12 mouse cellular contexts compared by ENCODE assay signal in genomic region chr4:133026826-133027375, GRCm38 (mm10). TPM values are rescaled to one million over a fixed set of nuclear protein-coding genes. Genes with fewer than 3 reads are reported as not detected.
DNase-seq lines count a peak whose midpoint lies in the region; ATAC-seq and TF ChIP-seq lines count a peak whose summit lies in the region.
"Had no signal": no experiment of that assay in that cellular context is flagged by ENCODE, and none has a peak within 500 bp of the region (broad histone marks: within the 10 kb centered on the region; RNA-seq: fewer than 3 reads in every experiment).

No protein-coding gene starts in this region.

- no peak for TF ChIP-seq POLR2A in bone marrow, adult 2 months (IDR thresholded peaks at IDR 0.05; ENCODE audit: borderline replicate concordance, control insufficient read depth, low read depth, low read length)

- TF ChIP-seq EP300 in liver, postnatal 0 days (IDR thresholded peaks at IDR 0.05; ENCODE audit: low read depth): no peak

- 29% methylated on average over 2 of the region's 2 CpGs for WGBS in bone marrow, adult 2 months
- 29% methylated on average over 2 of the region's 2 CpGs for WGBS in liver, postnatal 0 days (ENCODE audit: insufficient replicate concordance)

- no peaks in the 10 kb centered on the region; the same call in 1 of the 2 replicates for H3K4me1 ChIP-seq in bone marrow, adult 2 months (ENCODE audit: control insufficient read depth, insufficient read depth, low read length)
- no peaks in the 10 kb centered on the region for H3K4me1 ChIP-seq in liver, postnatal 0 days (ENCODE audit: insufficient read depth)

- H3K9ac ChIP-seq in liver, postnatal 0 days (replicated peaks): no peak overlapping the region
- H3K9ac ChIP-seq: hindbrain, embryonic 15.5 days; lung, embryonic 15.5 days had no signal

- H3K36me3 ChIP-seq in liver, postnatal 0 days (replicated peaks; ENCODE audit: insufficient read depth, low read length): no peaks in the 10 kb centered on the region
- H3K36me3 ChIP-seq: hindbrain, embryonic 15.5 days; lung, embryonic 15.5 days had no signal

- TF ChIP-seq CTCF in bone marrow, adult 2 months (IDR thresholded peaks at IDR 0.05; ENCODE audit: control insufficient read depth, insufficient read depth, low read length): peak; percentile 14; the same call in 1 of the 2 replicates
- peak; percentile 43 for TF ChIP-seq CTCF in liver, postnatal 0 days (IDR thresholded peaks at IDR 0.05; ENCODE audit: low read depth)

- DNase-seq in adrenal gland, adult 2 months: peak; percentile 76
- DNase-seq in adrenal gland, postnatal 25 days: no peak
- peak; percentile 19 for DNase-seq in kidney, adult 18-20 months
- DNase-seq in kidney, adult 9 months: no peak
- DNase-seq in liver, postnatal 0 days: no peak
- DNase-seq in urinary bladder, adult 18-20 months (ENCODE audit: low spot score in 2 of 2): no peak
- DNase-seq: embryo, embryonic 11 days; thymus, postnatal 36 days had no signal

- H3K9me3 ChIP-seq in liver, postnatal 0 days (ENCODE audit: low read length): no peaks in the 10 kb centered on the region
- H3K9me3 ChIP-seq: hindbrain, embryonic 15.5 days; lung, embryonic 15.5 days had no signal

- no peak overlapping the region for H3K4me2 ChIP-seq in liver, postnatal 0 days (ENCODE audit: low read depth, low read length)
- H3K4me2 ChIP-seq: hindbrain, embryonic 15.5 days; lung, embryonic 15.5 days had no signal

- no peak overlapping the region for H3K4me3 ChIP-seq in bone marrow, adult 2 months (replicated peaks; ENCODE audit: control insufficient read depth, low read depth, low read length)
- H3K4me3 ChIP-seq in liver, postnatal 0 days (ENCODE audit: low read depth, low read length): no peak overlapping the region
- H3K4me3 ChIP-seq: hindbrain, embryonic 15.5 days; lung, embryonic 15.5 days had no signal

- ATAC-seq in liver, postnatal 0 days: no peak
- ATAC-seq in cerebellum, adult (ENCODE audit: insufficient number of reproducible peaks, low FRiP score, low TSS enrichment): no peak

- H3K27ac ChIP-seq in bone marrow, adult 2 months (ENCODE audit: control insufficient read depth, insufficient read depth, low read depth, low read length, poor library complexity): no peak overlapping the region
- H3K27ac ChIP-seq in liver, postnatal 0 days (ENCODE audit: low read depth): no peak overlapping the region

- no peaks in the 10 kb centered on the region for H3K27me3 ChIP-seq in liver, postnatal 0 days (ENCODE audit: insufficient read depth, low read length)
- H3K27me3 ChIP-seq: hindbrain, embryonic 15.5 days; lung, embryonic 15.5 days had no signal

RNA-seq across cellular contexts. Expression of gene Ahdc1, which starts 15.8 kb away (rescaled TPM):
- total RNA-seq in adrenal gland, adult 2 months (2021): 10 to 100 TPM; 64.3 to 88.3 TPM
- 78.1 and 88.7 TPM in 2 replicates for polyA plus RNA-seq in adrenal gland, adult 2 months (2012; rRNA removed)
- 91.4 and 96.4 TPM in 2 replicates for total RNA-seq in adrenal gland, postnatal 25 days (2021)
- polyA plus RNA-seq in bone marrow, adult 2 months (2011; ENCODE audit: insufficient read depth, insufficient read length, low replicate concordance, missing spikeins): 20.1 and 21.7 TPM in 2 replicates
- 0.76 and 0.87 TPM in 2 replicates for polyA plus RNA-seq in liver, postnatal 0 days (2015; fragmentation: Nextera tagmentation; extraction: Ambion mirVana)

RNA-seq across cellular contexts. Expression of gene Fgr, which starts 53.0 kb away (rescaled TPM):
- under 1 TPM; 0.29 to 0.93 TPM for total RNA-seq in adrenal gland, adult 2 months (2021)
- polyA plus RNA-seq in adrenal gland, adult 2 months (2012; rRNA removed): 0.29 and 0.56 TPM in 2 replicates
- total RNA-seq in adrenal gland, postnatal 25 days (2021): 0.33 TPM in 1 of 2 replicates, not detected in the other
- 16.1 and 53.3 TPM in 2 replicates for polyA plus RNA-seq in bone marrow, adult 2 months (2011; ENCODE audit: insufficient read depth, insufficient read length, low replicate concordance, missing spikeins)
- polyA plus RNA-seq in liver, postnatal 0 days (2015; fragmentation: Nextera tagmentation; extraction: Ambion mirVana): 3.8 and 4.0 TPM in 2 replicates

Comparison
In these comparisons a context has a peak if more than half of its experiments do, and no peak if none do; other contexts are left out.
1. DNase-seq: peak in adrenal gland, adult 2 months (single experiment) and kidney, adult 18-20 months (single experiment); none in adrenal gland, postnatal 25 days (single experiment), kidney, adult 9 months (single experiment), liver, postnatal 0 days (single experiment) and urinary bladder, adult 18-20 months (0 of 2).
2. RNA of gene Ahdc1, which starts 15.8 kb away (polyA plus RNA-seq): 78.1 to 88.7 TPM in adrenal gland, adult 2 months and 20.1 to 21.7 TPM in bone marrow, adult 2 months; 0.76 to 0.87 TPM in liver, postnatal 0 days; every median in the first group is over 10 times any median in the second.